Mouse (Mus musculus): ENCODE data around the gene Colec11.

DNA sequence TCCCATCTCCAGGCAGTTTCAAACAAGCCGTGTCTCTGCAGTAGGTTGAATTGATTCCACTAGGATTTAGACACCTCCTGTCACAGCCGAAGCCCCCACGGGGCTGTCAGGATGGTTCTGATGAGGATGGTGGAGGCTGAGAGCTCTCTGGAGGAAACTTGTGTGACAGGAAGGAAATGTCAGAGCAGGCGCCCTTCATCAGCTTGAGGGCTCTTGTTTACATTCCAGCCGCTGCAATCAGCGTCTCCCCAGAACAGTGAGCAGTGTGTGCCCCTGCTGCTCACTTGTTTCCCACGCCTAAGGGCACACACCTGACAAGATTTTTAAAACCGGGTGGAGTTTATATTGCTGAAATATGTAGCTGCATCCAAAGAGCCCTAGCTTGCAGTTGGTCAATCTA, 44.1 kb upstream of the Colec11 start:
- no peak for TF ChIP-seq TAL1 (IDR thresholded peaks at IDR 0.05; ENCODE audit: low read length)
- TF ChIP-seq POLR2A (IDR thresholded peaks at IDR 0.05; ENCODE audit: control insufficient read depth in 1 of 2, insufficient read depth in 1 of 2, low read depth in 1 of 2, low read length in 2 of 2, poor library complexity in 1 of 2): no peak
- no peak for TF ChIP-seq CTCF (IDR thresholded peaks at IDR 0.05 in 2 of 3, conservative IDR thresholded peaks at IDR 0.05 in 1 of 3; ENCODE audit: control insufficient read depth in 1 of 3, insufficient read depth in 1 of 3, low read depth in 2 of 3, low read length in 3 of 3, poor library complexity in 1 of 3, severe bottlenecking in 1 of 3)
- no peak for TF ChIP-seq MAFK (IDR thresholded peaks at IDR 0.05; ENCODE audit: borderline replicate concordance, low read depth, low read length)
- no peak for TF ChIP-seq RAD21 (IDR thresholded peaks at IDR 0.05; ENCODE audit: low read depth, low read length)
- no peak for TF ChIP-seq USF1 (IDR thresholded peaks at IDR 0.05; ENCODE audit: low read depth, low read length)
- no peak for TF ChIP-seq NELFE (IDR thresholded peaks at IDR 0.05; ENCODE audit: low read depth, low read length)
- no peak for TF ChIP-seq GABPA (IDR thresholded peaks at IDR 0.05; ENCODE audit: low read depth, low read length)
- no peak for TF ChIP-seq ZKSCAN1 (IDR thresholded peaks at IDR 0.05; ENCODE audit: low read depth, low read length)
- TF ChIP-seq ELF1 (IDR thresholded peaks at IDR 0.05; ENCODE audit: low read depth, low read length): no peak
- no peak for TF ChIP-seq NRF1 (IDR thresholded peaks at IDR 0.05; ENCODE audit: insufficient read depth, low read depth, low read length, poor library complexity, severe bottlenecking)
- no peak for TF ChIP-seq MAX (IDR thresholded peaks at IDR 0.05; ENCODE audit: low read length)
